Mouse (Mus musculus) ES-Bruce4 (cell line): ENCODE results near the gene Trmt1.

Experiments used
- CTCF ChIP-seq: IDR thresholded peaks from one replicate; pipeline ENCODE4 v1.8.1; 2011; ENCODE audit warnings: low read depth, low read length
- POLR2A ChIP-seq: IDR thresholded peaks from one replicate; pipeline ENCODE4 v1.8.1; 2011; ENCODE audit warnings: low read length; ENCODE audit not compliant: insufficient read depth

DNA sequence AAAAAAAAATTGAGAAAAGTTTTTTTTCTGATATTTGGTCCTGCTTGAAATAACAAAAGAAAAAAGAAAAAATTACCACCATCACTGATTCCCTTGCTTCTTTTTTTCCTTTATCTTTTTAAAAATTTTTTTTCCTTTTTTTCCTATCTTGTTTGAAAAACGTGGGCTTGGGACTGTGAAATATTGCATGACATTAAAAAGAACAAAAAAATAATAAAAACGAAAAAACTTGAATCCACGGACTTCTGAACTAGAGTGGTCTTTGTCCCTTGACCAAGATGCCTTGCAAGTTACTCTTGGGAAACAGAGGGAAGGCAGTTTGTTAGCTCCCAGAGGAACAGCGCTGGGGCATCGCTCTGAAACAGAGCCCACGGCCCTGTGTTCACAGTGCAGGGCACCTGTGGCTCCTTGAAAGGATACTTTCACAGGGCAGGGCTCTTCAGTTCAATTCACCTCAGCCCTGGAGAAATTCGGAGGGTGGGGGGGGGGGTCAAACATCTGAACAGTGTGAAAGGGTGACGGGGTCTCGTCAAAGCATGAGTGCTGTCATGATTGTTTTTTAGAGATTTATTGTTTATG, 46.0 kb upstream of the Trmt1 start:
- TF ChIP-seq CTCF (no peak), POLR2A (no peak)
